In the genomic region with DNA sequence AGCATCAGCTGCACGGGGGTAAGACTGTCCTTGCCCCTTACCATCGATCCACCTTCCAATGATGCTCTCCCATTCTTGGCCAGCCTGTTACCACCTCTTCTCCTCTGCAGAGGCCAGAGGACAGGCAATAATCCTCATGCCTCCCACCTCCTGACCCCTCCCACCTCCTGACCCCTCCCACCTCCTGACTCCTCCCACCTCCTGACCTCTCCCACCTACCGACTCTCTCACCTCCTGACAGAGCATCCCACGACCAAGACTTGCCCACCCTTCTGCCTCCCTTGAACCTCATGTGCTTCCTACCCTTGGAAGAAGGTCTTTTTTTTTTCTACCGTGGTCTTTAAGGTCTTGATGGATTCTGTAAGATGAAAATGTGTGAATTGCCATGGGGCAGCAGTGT, we compare ENCODE assay signal across 19 mouse cellular contexts.
"Had no signal": no experiment of that assay in that cellular context is flagged by ENCODE, and none has a peak within 500 bp of the region (broad histone marks: within the 10 kb centered on the region; RNA-seq: fewer than 3 reads in every experiment).

No protein-coding gene starts in this region.

- H3K36me3 ChIP-seq: liver, embryonic 13.5 days; midbrain, embryonic 12.5 days; midbrain, embryonic 15.5 days; neural tube, embryonic 12.5 days; neural tube, embryonic 15.5 days had no signal

- H3K4me1 ChIP-seq: liver, embryonic 13.5 days; midbrain, embryonic 12.5 days; midbrain, embryonic 15.5 days; neural tube, embryonic 12.5 days; neural tube, embryonic 15.5 days had no signal

- ATAC-seq: midbrain, embryonic 15.5 days had no signal

- H3K27me3 ChIP-seq: liver, embryonic 13.5 days; midbrain, embryonic 12.5 days; midbrain, embryonic 15.5 days; neural tube, embryonic 12.5 days; neural tube, embryonic 15.5 days had no signal

- H3K4me3 ChIP-seq: layer of hippocampus, adult 2 months; liver, embryonic 13.5 days; midbrain, embryonic 12.5 days; midbrain, embryonic 15.5 days; neural tube, embryonic 12.5 days; neural tube, embryonic 15.5 days had no signal

- H3K9me3 ChIP-seq: liver, embryonic 13.5 days; midbrain, embryonic 12.5 days; midbrain, embryonic 15.5 days; neural tube, embryonic 12.5 days; neural tube, embryonic 15.5 days had no signal

- DNase-seq: kidney, adult 2 months; kidney, postnatal 25 days; layer of hippocampus, adult 9-11 months; liver, embryonic 13.5 days; lung, adult 2 months; lung, postnatal 14 days; lung, postnatal 4 days; right cerebral cortex, adult 18-20 months; right cerebral cortex, postnatal 14 days; right cerebral cortex, postnatal 4 days; thymus, adult 18-20 months; thymus, postnatal 36 days had no signal

- H3K27ac ChIP-seq: kidney, postnatal 0 days; layer of hippocampus, adult 2 months; liver, embryonic 13.5 days; midbrain, embryonic 12.5 days; midbrain, embryonic 15.5 days; neural tube, embryonic 12.5 days; neural tube, embryonic 15.5 days; stomach, postnatal 0 days had no signal
